Mouse (Mus musculus) spleen, adult 2 months (tissue): ENCODE measurements at regions not wholly inside any gene's neighbourhood (a gene's known extent, or its start where the extent isn't known, plus 50 kb on each side); places are given as distances from the start of the nearest gene placed in this dataset.

ENCODE experiments used
- DNase-seq, 2 experiments: peaks; one replicate each; pipeline versions ENCODE4 v3.0.0 to v3.0.0-alpha.2; 2012 to 2021; ENCODE audit warnings: low spot score in 2 of 2, low read depth in 1 of 2
- H3K27ac ChIP-seq: fragments of 200-500 bp; 2 replicates; pipeline ENCODE4 v1.5.1; 2012; ENCODE audit warnings: low read length, inconsistent platforms; ENCODE audit not compliant: insufficient read depth
- H3K27me3 ChIP-seq: fragments of 200-500 bp; 2 replicates; pipeline ENCODE4 v1.6.1; 2012; ENCODE audit warnings: mild to moderate bottlenecking, moderate library complexity, low read length, inconsistent platforms; ENCODE audit not compliant: control insufficient read depth, insufficient read depth
- H3K36me3 ChIP-seq: fragments of 200-500 bp; 2 replicates; pipeline ENCODE4 v1.6.1; 2012; ENCODE audit warnings: mild to moderate bottlenecking, low read length, inconsistent platforms; ENCODE audit not compliant: control insufficient read depth, insufficient read depth
- H3K4me1 ChIP-seq: fragments of 200-500 bp; 2 replicates; pipeline ENCODE4 v1.6.1; 2011; ENCODE audit warnings: inconsistent platforms; ENCODE audit not compliant: control insufficient read depth, insufficient read depth, insufficient read length
- H3K4me3 ChIP-seq: fragments of 200-500 bp; 2 replicates; pipeline ENCODE4 v1.5.1; 2011; ENCODE audit warnings: mild to moderate bottlenecking, inconsistent platforms; ENCODE audit not compliant: insufficient read depth, insufficient read length; ENCODE audit errors: extremely low read depth
- CTCF ChIP-seq: fragments of 200-500 bp; IDR thresholded peaks from 2 replicates; pipeline ENCODE4 v1.5.1; 2011; ENCODE audit warnings: mild to moderate bottlenecking, inconsistent platforms; ENCODE audit not compliant: insufficient read depth, insufficient read length, insufficient replicate concordance; ENCODE audit errors: extremely low read depth
- POLR2A ChIP-seq: fragments of 200-500 bp; IDR thresholded peaks from 2 replicates; pipeline ENCODE4 v1.6.1; 2011; ENCODE audit warnings: low read depth, low read length, inconsistent platforms
- WGBS: fragments of 180-500 bp; shearing (Covaris S2); methylation state at CpG from one replicate; pipeline ENCODE4 v1.1.7; 2018; 5-methylcytosine and 5-hydroxymethylcytosine counted together

DNA sequence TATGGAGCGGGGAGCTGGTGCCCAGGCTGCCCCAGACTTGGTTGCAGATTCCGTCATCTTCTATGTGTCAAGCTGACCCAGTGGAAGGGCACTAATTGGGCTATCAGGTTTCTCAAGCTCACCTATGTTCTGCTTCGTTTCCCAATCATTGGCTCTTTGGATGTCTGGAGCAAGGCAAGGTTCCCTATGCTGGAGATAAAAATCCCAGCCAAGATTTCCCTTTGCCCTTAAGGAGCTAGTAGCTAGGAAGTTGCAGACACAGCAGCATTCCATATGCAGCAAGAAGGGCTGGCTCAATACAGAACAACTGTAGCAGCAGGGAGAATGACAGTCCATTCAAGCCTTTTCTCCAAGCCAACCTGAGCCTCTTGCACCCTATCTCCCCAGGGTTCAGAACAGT, 159.2 kb upstream of the Zfp706 start:
- TF ChIP-seq POLR2A (no peak), CTCF (no peak)
- H3K27ac ChIP-seq: no peak overlapping the region
- 95% methylated on average over 3 of the region's 3 CpGs for WGBS

GRCm38 (mm10) chr15:37165887-37166507, 158.4 kb upstream of the Zfp706 start:
- WGBS: 22% methylated on average over 12 of the region's 12 CpGs
- no peak for TF ChIP-seq CTCF
- no peak for DNase-seq
- H3K27ac ChIP-seq: no peak overlapping the region
- H3K4me1 ChIP-seq: no peaks in the 10 kb centered on the region
- H3K36me3 ChIP-seq: no peaks in the 10 kb centered on the region
- no peaks in the 10 kb centered on the region for H3K27me3 ChIP-seq
- H3K4me3 ChIP-seq: no peak overlapping the region

More for the DNA sequence above, 159.2 kb upstream of the Zfp706 start:
- Histone ChIP-seq H3K36me3 (no peaks in the 10 kb centered on the region), H3K4me3 (no peak overlapping the region), H3K27me3 (no peaks in the 10 kb centered on the region), H3K4me1 (no peaks in the 10 kb centered on the region)
- no peak for DNase-seq

GRCm38 (mm10) chr15:37165216-37165615, 157.6 kb upstream of the Zfp706 start:
- 72% methylated on average over 2 of the region's 2 CpGs for WGBS
- DNase-seq: no peak
- H3K4me1 ChIP-seq: no peaks in the 10 kb centered on the region
- no peak overlapping the region for H3K4me3 ChIP-seq
- TF ChIP-seq POLR2A (no peak), CTCF (no peak)
- H3K36me3 ChIP-seq: no peaks in the 10 kb centered on the region
- no peaks in the 10 kb centered on the region for H3K27me3 ChIP-seq
- H3K27ac ChIP-seq: no peak overlapping the region

GRCm38 (mm10) chr15:37164191-37165135, 156.9 kb upstream of the Zfp706 start:
- DNase-seq: no peak
- Histone ChIP-seq H3K4me3 (no peak overlapping the region), H3K27me3 (no peaks in the 10 kb centered on the region), H3K36me3 (no peaks in the 10 kb centered on the region), H3K27ac (no peak overlapping the region), H3K4me1 (no peaks in the 10 kb centered on the region)
- TF ChIP-seq POLR2A (no peak), CTCF (no peak)
- WGBS: 76% methylated on average over 15 of the region's 15 CpGs

GRCm38 (mm10) chr15:37159956-37160355, 152.4 kb upstream of the Zfp706 start:
- no peak overlapping the region for H3K4me3 ChIP-seq
- WGBS: 92% methylated on average over 4 of the region's 4 CpGs
- no peaks in the 10 kb centered on the region for H3K36me3 ChIP-seq
- no peak overlapping the region for H3K27ac ChIP-seq
- TF ChIP-seq CTCF (no peak), POLR2A (no peak)
- no peak for DNase-seq
- H3K27me3 ChIP-seq: no peaks in the 10 kb centered on the region
- H3K4me1 ChIP-seq: no peaks in the 10 kb centered on the region

GRCm38 (mm10) chr15:37159349-37159748, 151.8 kb upstream of the Zfp706 start:
- DNase-seq: no peak
- Histone ChIP-seq H3K27me3 (no peaks in the 10 kb centered on the region), H3K4me1 (no peaks in the 10 kb centered on the region), H3K4me3 (no peak overlapping the region), H3K27ac (no peak overlapping the region), H3K36me3 (no peaks in the 10 kb centered on the region)
- WGBS: 45% methylated on average over 4 of the region's 4 CpGs
- TF ChIP-seq CTCF (no peak), POLR2A (no peak)

GRCm38 (mm10) chr15:37157386-37157785, 149.8 kb upstream of the Zfp706 start:
- TF ChIP-seq POLR2A (no peak), CTCF (no peak)
- no peak for DNase-seq

More at GRCm38 (mm10) chr15:37157386-37157785, 149.8 kb upstream of the Zfp706 start:
- Histone ChIP-seq H3K27me3 (no peaks in the 10 kb centered on the region), H3K4me1 (no peaks in the 10 kb centered on the region), H3K27ac (no peak overlapping the region), H3K4me3 (no peak overlapping the region), H3K36me3 (no peaks in the 10 kb centered on the region)
- 87% methylated on average over 4 of the region's 4 CpGs for WGBS
